Mouse (Mus musculus) MEL (cell line): ENCODE results near the gene Antxr1. TPM values are rescaled to one million over a fixed set of nuclear protein-coding genes. Genes with fewer than 3 reads are reported as not detected.

Source experiments
- DNase-seq: peaks from one replicate; pipeline ENCODE4 v3.0.0; 2011; ENCODE audit warnings: low read depth, low spot score
- H3K27ac ChIP-seq: 2 replicates; pipeline ENCODE4 v1.5.1; 2012; ENCODE audit warnings: low read depth, mild to moderate bottlenecking, control low read depth, low read length, moderate library complexity; ENCODE audit not compliant: control insufficient read depth
- H3K27me3 ChIP-seq, 2 experiments: fragments of 150-350 bp in 1 of 2; sonication (generic) in 1 of 2; 2 replicates each; pipeline ENCODE4 v1.6.1; 2012; ENCODE audit warnings: low read length in 2 of 2, mild to moderate bottlenecking in 2 of 2, improper control_type of control experiment in 1 of 2, moderate library complexity in 1 of 2; ENCODE audit not compliant: insufficient read depth in 2 of 2, control insufficient read depth in 1 of 2
- H3K36me3 ChIP-seq, 2 experiments: 2 replicates each; pipeline ENCODE4 v1.6.1; 2012 to 2014; ENCODE audit warnings: low read length in 2 of 2, improper control_type of control experiment in 1 of 2, inconsistent platforms in 1 of 2, mild to moderate bottlenecking in 1 of 2; ENCODE audit not compliant: insufficient read depth in 2 of 2, control insufficient read depth in 1 of 2
- H3K4me1 ChIP-seq, 2 experiments: fragments of 150-350 bp in 1 of 2; sonication (generic) in 1 of 2; 2 replicates each; pipeline ENCODE4 v1.6.1; 2012; ENCODE audit warnings: low read length in 2 of 2, improper control_type of control experiment in 1 of 2, mild to moderate bottlenecking in 1 of 2; ENCODE audit not compliant: insufficient read depth in 2 of 2, control insufficient read depth in 1 of 2
- H3K4me3 ChIP-seq, 2 experiments: fragments of 150-350 bp in 1 of 2; sonication (generic) in 1 of 2; 2 replicates each; pipeline ENCODE4 v1.5.1; 2012; ENCODE audit warnings: low read depth in 2 of 2, low read length in 2 of 2, mild to moderate bottlenecking in 2 of 2, moderate library complexity in 2 of 2, control low read depth in 1 of 2, improper control_type of control experiment in 1 of 2; ENCODE audit not compliant: control insufficient read depth in 1 of 2, insufficient read depth in 1 of 2
- H3K79me2 ChIP-seq: 2 replicates; pipeline ENCODE4 v1.6.1; 2012; ENCODE audit warnings: mild to moderate bottlenecking, low read length, moderate library complexity; ENCODE audit not compliant: control insufficient read depth, poor library complexity, insufficient read depth
- H3K9ac ChIP-seq: 2 replicates; pipeline ENCODE4 v1.6.1; 2012; ENCODE audit warnings: low read depth, mild to moderate bottlenecking, control low read depth, low read length, moderate library complexity; ENCODE audit not compliant: control insufficient read depth, poor library complexity, severe bottlenecking
- H3K9me3 ChIP-seq: fragments of 150-350 bp; sonication (generic); replicated peaks from 2 replicates; pipeline ENCODE4 v1.6.1; 2012; ENCODE audit warnings: mild to moderate bottlenecking, low read length, improper control_type of control experiment, moderate library complexity; ENCODE audit not compliant: insufficient read depth
- CHD1 ChIP-seq: IDR thresholded peaks from 2 replicates; pipeline ENCODE4 v1.6.1; 2012; ENCODE audit warnings: low read depth, mild to moderate bottlenecking, inconsistent platforms, low read length, improper control_type of control experiment
- CTCF ChIP-seq, 3 experiments: IDR thresholded peaks in 2 of 3; conservative IDR thresholded peaks in 1 of 3; 2 replicates each; pipeline ENCODE4 v1.5.1; 2011 to 2012; ENCODE audit warnings: low read length in 3 of 3, low read depth in 2 of 3, mild to moderate bottlenecking in 2 of 3, improper control_type of control experiment in 1 of 3, inconsistent platforms in 1 of 3, mixed read lengths in 1 of 3, moderate library complexity in 1 of 3; ENCODE audit not compliant: control insufficient read depth in 1 of 3, insufficient read depth in 1 of 3, poor library complexity in 1 of 3, severe bottlenecking in 1 of 3
- E2F4 ChIP-seq: IDR thresholded peaks from 2 replicates; pipeline ENCODE4 v1.6.1; 2011; ENCODE audit warnings: low read depth, low read length, improper control_type of control experiment, borderline replicate concordance
- ELF1 ChIP-seq: IDR thresholded peaks from 2 replicates; pipeline ENCODE4 v1.6.1; 2014; ENCODE audit warnings: low read depth, mild to moderate bottlenecking, inconsistent platforms, low read length, improper control_type of control experiment, moderate library complexity
- EP300 ChIP-seq, 2 experiments: IDR thresholded peaks; 2 replicates each; pipeline ENCODE4 v1.6.1; 2011; ENCODE audit warnings: improper control_type of control experiment in 2 of 2, low read length in 2 of 2, low read depth in 1 of 2, mild to moderate bottlenecking in 1 of 2
- ETS1 ChIP-seq: IDR thresholded peaks from 2 replicates; pipeline ENCODE4 v1.6.1; 2012; ENCODE audit warnings: low read depth, mild to moderate bottlenecking, inconsistent platforms, low read length, improper control_type of control experiment, moderate library complexity
- MEF2A ChIP-seq: IDR thresholded peaks from 2 replicates; pipeline ENCODE4 v1.6.1; 2014; ENCODE audit warnings: low read depth, mild to moderate bottlenecking, inconsistent platforms, low read length, improper control_type of control experiment; ENCODE audit not compliant: poor library complexity, insufficient replicate concordance, severe bottlenecking; ENCODE audit errors: extremely low read depth
- MYB ChIP-seq: IDR thresholded peaks from 2 replicates; pipeline ENCODE4 v1.6.1; 2011; ENCODE audit warnings: mild to moderate bottlenecking, low read depth, low read length, improper control_type of control experiment
- NRF1 ChIP-seq: IDR thresholded peaks from 2 replicates; pipeline ENCODE4 v1.6.1; 2014; ENCODE audit warnings: low read depth, mild to moderate bottlenecking, inconsistent platforms, low read length, improper control_type of control experiment, moderate library complexity; ENCODE audit not compliant: poor library complexity, insufficient read depth, severe bottlenecking
- POLR2AphosphoS2 ChIP-seq: IDR thresholded peaks from 2 replicates; pipeline ENCODE4 v1.6.1; 2011; ENCODE audit warnings: low read length, improper control_type of control experiment
- POLR2AphosphoS5 ChIP-seq: IDR thresholded peaks from 2 replicates; pipeline ENCODE4 v1.6.1; 2012; ENCODE audit warnings: low read depth, borderline replicate concordance, mild to moderate bottlenecking, inconsistent platforms, low read length, moderate library complexity, mixed read lengths
- RAD21 ChIP-seq: IDR thresholded peaks from 2 replicates; pipeline ENCODE4 v1.6.1; 2011; ENCODE audit warnings: mild to moderate bottlenecking, low read depth, low read length, improper control_type of control experiment
- TCF12 ChIP-seq: IDR thresholded peaks from 2 replicates; pipeline ENCODE4 v1.6.1; 2014; ENCODE audit warnings: low read depth, mild to moderate bottlenecking, inconsistent platforms, low read length, improper control_type of control experiment, moderate library complexity
- USF2 ChIP-seq, 2 experiments: IDR thresholded peaks; 2 replicates each; pipeline ENCODE4 v1.6.1; 2011 to 2012; ENCODE audit warnings: improper control_type of control experiment in 2 of 2, low read length in 2 of 2, borderline replicate concordance in 1 of 2, inconsistent platforms in 1 of 2, low read depth in 1 of 2, mild to moderate bottlenecking in 1 of 2; ENCODE audit not compliant: insufficient read depth in 1 of 2
- ZKSCAN1 ChIP-seq: IDR thresholded peaks from 2 replicates; pipeline ENCODE4 v1.6.1; 2012; ENCODE audit warnings: low read depth, mild to moderate bottlenecking, inconsistent platforms, low read length, improper control_type of control experiment, moderate library complexity
- ZMIZ1 ChIP-seq: IDR thresholded peaks from 2 replicates; pipeline ENCODE4 v1.6.1; 2012; ENCODE audit warnings: low read depth, mild to moderate bottlenecking, inconsistent platforms, low read length, improper control_type of control experiment, moderate library complexity
- polyA plus RNA-seq, 2 experiments: library from polyadenylated mRNA; stranded (reverse) in 1 of 2; unstranded in 1 of 2; fragments of >175 nt in 1 of 2; fragments of >200 nt in 1 of 2; gene quantifications; 2 replicates each; pipeline versions ENCODE4 v1.2.1 to v1.2.4; 2012; ENCODE audit warnings: low replicate concordance in 2 of 2, low read depth in 1 of 2; ENCODE audit not compliant: insufficient read length in 2 of 2, insufficient read depth in 1 of 2, missing spikeins in 1 of 2
- total RNA-seq: library from RNA; depleted of rRNA; stranded (reverse); fragments of 300-350 nt; gene quantifications from 2 replicates; pipeline ENCODE4 v1.2.3, GENCODE M21; 2012

Gene Antxr1
- total and polyA plus RNA-seq, 3 experiments, result 0.10 TPM; not detected in 2

- no peak for DNase-seq
- Histone ChIP-seq H3K79me2 (no peaks in the 10 kb centered on the region), H3K4me3 (no peak overlapping the region), H3K36me3 (no peaks in the 10 kb centered on the region), H3K27ac (no peak overlapping the region), H3K27me3 (peaks cover 2 to 18% of the 10 kb centered on the region in 2 experiments), H3K9ac (no peak overlapping the region), H3K4me1 (no peaks in the 10 kb centered on the region), H3K9me3 (no peaks in the 10 kb centered on the region)
- TF ChIP-seq NRF1 (no peak), TCF12 (no peak), POLR2AphosphoS5 (no peak), RAD21 (no peak), MYB (no peak), POLR2AphosphoS2 (no peak), CTCF (IDR thresholded peaks at IDR 0.05 in 2 of 3, conservative IDR thresholded peaks at IDR 0.05 in 1 of 3; ENCODE audit: control insufficient read depth in 1 of 3, insufficient read depth in 1 of 3, low read depth in 2 of 3, low read length in 3 of 3, poor library complexity in 1 of 3, severe bottlenecking in 1 of 3) (no peak), CHD1 (no peak), E2F4 (no peak), EP300 (IDR thresholded peaks at IDR 0.05; ENCODE audit: low read depth in 1 of 2, low read length in 2 of 2) (no peak), ETS1 (no peak), ELF1 (no peak), USF2 (IDR thresholded peaks at IDR 0.05; ENCODE audit: borderline replicate concordance in 1 of 2, insufficient read depth in 1 of 2, low read depth in 1 of 2, low read length in 2 of 2) (no peak), MEF2A (no peak), ZMIZ1 (no peak)
Measured at GRCm38 (mm10) chr6:87123973-87124372, 211.6 kb downstream of the Antxr1 start.

- Histone ChIP-seq H3K36me3 (no peaks in the 10 kb centered on the region), H3K9ac (no peak overlapping the region), H3K4me1 (no peaks in the 10 kb centered on the region), H3K27ac (no peak overlapping the region), H3K79me2 (no peaks in the 10 kb centered on the region)
- no peak for TF ChIP-seq ZKSCAN1
- TF ChIP-seq, all 39 proteins: peak for 0
- DNase-seq, result no peak
- H3K4me3 ChIP-seq, result no peak overlapping the region
- H3K27me3 ChIP-seq, result peaks cover 6 to 18% of the 10 kb centered on the region in 2 experiments
- H3K9me3 ChIP-seq, result no peaks in the 10 kb centered on the region
Measured at GRCm38 (mm10) chr6:87123406-87123805, 212.2 kb downstream of the Antxr1 start.
